Mouse (Mus musculus) olfactory bulb, adult 2 months (tissue): ENCODE measurements around the gene Tdrd1.

ENCODE experiments used
- CTCF ChIP-seq: fragments of 200-500 bp; IDR thresholded peaks from 2 replicates; pipeline ENCODE4 v1.5.1; 2012; ENCODE audit warnings: low read depth, mild to moderate bottlenecking, low read length, moderate library complexity; ENCODE audit not compliant: insufficient read depth
- POLR2A ChIP-seq: fragments of 200-500 bp; IDR thresholded peaks from 2 replicates; pipeline ENCODE4 v1.6.1; 2012; ENCODE audit warnings: mild to moderate bottlenecking, low read depth, low read length, moderate library complexity; ENCODE audit not compliant: insufficient read depth

GRCm38 (mm10) chr19:56828305-56828704 is 2.3 kb downstream of the Tdrd1 start:
- TF ChIP-seq POLR2A (no peak), CTCF (no peak)
